Mouse (Mus musculus) adrenal gland, adult 18-20 months (tissue): ENCODE data around the gene Gm20521. TPM values are rescaled to one million over a fixed set of nuclear protein-coding genes. Genes with fewer than 3 reads are reported as not detected.

Experiments
- DNase-seq, 2 experiments: peaks; one replicate each; pipeline ENCODE4 v3.0.0; 2021 to 2022; ENCODE audit warnings: low spot score in 2 of 2
- long read RNA-seq, 2 experiments: library from polyadenylated mRNA; stranded (forward); transcript quantifications; one replicate each; pipeline ENCODE4 v2.0.0; 2021
- total RNA-seq, 2 experiments: library from RNA; stranded (reverse); gene quantifications; 1 replicate in 1 of 2; 2 replicates in 1 of 2; pipeline ENCODE4 v1.2.3; 2021

Gene Gm20521
- total RNA-seq = 1 to 10 TPM; 1.2 to 3.9 TPM
- long read RNA-seq, experiment 1, partial matches to known transcripts = 0 of 9 reads
- long read RNA-seq, experiment 1, other reads (novel, unspliced or antisense) = 9 of 9 reads
- long read RNA-seq, experiment 2, partial matches to known transcripts = 1 of 24 reads
- long read RNA-seq, experiment 2, other reads (novel, unspliced or antisense) = 22 of 24 reads

DNA sequence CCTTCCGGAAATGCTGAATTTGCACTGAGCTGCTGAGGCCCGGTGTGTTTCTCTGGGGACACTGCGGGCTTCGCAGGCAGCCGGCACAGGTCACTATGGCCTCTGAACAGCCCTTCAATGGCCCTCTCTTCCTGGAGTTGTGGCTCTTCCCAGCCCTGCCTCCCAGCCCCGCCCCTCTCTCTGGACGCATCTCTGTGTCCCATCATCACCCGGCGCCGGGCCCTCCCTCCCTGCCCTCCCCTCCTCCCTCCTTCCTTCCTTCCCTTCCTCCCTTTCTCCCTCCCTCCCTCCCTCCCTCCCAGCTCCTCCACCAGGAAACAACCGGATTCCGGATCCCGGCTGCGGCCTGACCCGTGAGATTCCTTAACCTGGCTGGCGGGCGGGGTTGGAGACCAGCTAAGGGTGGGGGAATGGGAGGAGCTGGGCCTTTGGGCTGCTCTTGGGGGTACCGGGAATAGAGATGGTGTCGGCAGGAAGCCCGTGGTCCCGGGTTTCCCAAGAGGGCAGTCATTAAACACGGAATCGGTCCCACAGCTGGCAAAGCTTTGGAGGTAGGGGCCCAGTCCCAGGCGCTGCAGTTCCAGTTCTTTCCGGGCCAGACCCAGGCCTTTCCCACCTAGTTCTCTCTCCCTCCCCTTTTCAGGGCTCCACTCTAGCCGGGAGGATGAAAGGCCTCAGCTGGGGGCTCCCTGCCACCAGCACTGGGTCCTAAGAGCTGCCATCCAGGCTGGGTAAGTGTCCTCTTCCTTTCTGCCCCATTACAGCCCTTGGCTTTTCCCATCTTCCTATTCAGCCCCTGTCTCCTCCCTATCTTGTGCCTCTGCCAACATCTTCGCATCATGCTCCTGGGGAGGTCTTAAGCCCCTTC is at the start of gene Gm20521, which contains the start of gene Bcl2l2:
Gm20521 (plus strand) TSS at position 288 of the 868 bp plus-strand sequence.
Bcl2l2 (plus strand) TSS at position 224 of the 868 bp plus-strand sequence.
- peak; percentile 72 to 74 for DNase-seq

DNA sequence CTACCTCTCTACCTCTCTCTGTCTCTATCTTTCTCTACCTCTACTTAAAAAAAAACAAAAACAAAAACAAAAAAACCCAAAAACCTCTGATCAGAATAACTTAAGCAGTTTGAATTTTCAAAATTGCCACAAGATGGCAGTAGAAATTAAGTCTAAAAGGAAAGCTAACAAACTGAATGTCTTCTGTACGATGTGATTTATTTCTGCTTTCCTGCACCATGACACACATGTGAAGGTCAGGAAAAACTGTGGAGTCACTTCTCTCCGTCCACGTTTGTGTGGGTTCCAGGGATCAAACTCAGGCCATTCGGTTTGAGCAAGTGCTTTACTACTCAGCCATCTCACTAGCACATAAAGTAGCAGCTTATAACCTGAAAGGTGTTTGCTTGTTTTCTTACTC is 39.8 kb upstream of the Gm20521 start:
- peak in 1 of 2 experiments; percentile 29 for DNase-seq

DNA sequence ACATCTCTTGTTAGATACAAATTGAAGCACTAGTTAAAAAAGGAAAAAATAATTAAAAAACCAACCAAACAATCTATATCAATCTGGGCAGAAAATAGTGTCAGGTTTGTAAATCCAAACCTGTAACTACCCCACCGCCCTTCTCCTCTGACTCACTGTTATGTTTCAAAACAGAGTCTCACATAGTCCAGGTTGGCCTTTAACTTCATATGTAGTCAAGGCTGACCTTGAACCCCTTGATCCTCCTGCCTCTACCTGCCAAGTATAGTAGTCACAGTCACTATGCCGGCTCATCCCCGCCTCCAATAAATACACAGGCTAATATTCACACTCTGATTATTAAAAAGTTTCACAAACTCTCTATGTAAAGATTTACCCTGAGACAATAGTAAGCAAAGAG is 27.5 kb upstream of the Gm20521 start:
- no peak for DNase-seq

DNA sequence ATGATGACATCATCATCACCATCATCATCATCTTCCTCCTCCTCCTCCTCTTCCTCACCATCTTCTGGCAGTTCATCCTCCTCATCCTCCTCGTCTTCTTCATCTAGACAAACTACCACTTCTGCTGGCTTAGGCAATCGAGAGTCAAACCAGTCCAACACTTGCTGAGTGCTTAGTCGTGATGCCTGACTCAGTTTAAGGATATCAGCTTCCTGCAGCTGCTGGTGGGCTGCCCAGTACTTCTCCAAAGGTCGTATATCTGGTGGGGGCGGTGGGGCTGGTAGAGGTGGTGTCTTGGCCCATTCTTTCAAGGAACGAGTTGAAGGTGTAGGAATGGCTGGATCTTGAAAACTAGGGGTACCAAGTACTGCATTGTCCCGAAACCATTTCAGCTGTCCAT is 26.5 kb upstream of the Gm20521 start:
- DNase-seq = no peak

DNA sequence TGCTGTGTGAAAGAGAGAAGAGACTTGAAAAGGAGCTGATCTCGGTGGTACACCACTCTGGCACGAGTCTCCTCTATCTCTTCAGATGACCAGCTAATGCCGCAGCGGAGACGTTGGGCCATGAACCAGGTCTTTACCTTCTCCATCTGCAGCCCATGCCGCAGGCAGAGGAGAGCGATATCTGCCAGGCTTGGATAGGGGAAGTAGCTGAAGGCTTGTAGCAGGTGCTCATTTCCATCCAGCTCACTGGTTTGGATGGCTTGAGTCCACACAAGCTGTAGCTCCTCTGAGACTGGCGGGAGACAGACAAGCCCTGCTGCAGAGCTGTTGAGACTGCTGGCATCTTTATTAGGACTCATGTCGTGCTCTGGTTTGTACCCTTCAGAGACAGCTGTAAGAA is 25.4 kb upstream of the Gm20521 start:
- DNase-seq = no peak

DNA sequence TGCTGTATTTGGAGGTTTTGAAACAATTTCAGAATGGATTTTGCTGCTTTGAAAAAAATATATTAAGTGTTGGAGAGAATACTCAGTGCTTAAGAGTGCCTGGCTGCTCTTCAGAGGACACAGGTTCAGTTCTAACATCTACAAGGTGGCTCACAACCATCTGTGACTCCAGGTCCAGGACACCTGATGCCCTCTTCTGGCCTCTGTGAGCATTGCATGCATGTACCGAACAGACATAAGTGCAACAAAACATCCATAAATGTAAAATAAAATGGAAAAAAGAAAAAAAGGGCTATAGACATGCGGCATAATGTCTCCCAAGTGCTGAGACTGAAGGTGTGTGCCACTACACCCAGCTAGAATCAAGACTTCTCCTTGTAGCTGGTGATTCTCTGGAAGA is 22.7 kb upstream of the Gm20521 start:
- peak; percentile 43 to 65 for DNase-seq

DNA sequence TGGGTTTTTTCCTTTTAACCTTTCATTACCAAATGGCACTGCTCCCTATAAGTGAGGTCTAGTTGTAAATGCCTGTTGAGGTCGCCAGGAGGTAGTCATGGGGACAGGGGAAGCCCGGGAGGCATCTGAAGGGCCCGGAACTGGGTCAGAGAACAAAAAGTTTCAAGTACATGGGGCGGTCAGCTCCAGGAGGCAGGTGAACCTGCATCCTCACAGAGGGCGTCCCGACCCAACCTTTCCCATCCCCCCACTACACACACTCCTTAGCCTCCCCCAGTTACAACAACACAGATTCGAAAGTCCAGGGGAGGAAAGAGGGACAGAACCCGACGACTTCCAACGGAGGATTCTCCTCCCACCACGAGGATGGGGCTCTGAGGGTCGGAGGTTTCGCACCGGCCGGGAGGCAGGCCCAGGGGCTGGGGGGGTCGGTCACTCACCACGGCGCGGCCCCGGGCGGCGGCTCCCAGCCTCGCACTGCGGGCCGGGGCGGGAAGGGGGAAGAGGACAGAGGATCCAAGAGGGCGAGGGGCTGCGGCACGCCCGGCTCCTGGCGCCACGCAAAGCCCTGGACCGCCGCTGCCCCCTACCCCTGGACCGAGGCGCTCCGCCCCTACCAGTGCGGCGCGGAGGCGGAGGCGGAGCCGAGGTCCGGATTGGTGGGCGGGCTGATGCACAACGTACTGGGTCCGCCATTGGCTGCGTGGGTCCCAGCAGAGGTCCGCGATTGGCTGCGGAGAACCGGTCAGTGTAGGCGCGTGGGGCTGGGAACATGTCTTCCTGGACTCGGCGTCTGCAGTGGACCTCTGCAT is 19.5 kb upstream of the Gm20521 start:
- DNase-seq = peak; percentile 84 to 85

DNA sequence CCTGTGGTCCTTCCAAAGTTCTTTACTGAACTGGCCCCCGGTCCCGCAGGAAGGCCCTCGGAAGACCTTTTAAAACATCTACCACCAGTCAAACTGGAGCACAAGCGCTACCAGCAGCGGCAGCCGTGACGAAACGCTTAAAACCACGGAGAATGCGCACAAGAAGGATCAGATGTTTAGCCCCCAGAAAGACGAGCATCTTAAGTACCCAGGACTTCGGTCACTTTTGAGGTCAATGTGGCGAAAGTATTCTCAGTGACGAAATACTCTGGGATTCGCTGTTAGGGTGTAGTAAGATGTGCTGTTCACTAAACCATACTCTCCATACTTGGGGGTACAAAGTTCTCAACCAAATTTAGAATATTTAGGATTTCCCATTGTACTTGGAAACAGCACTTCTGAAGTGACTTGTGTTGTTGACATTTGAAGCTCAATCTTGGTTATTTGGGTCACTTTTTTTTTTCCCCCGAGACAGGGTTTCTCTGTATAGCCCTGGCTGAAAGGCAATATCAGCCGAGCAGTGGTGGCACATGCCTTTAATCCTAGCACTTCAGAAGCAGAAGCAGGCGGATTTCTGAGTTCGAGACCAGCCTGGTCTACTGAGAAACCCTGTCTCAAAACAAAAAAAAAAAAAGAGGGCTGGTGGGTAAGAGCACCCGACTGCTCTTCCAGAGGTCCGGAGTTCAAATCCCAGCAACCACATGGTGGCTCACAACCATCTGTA is 18.8 kb upstream of the Gm20521 start:
- DNase-seq = no peak

DNA sequence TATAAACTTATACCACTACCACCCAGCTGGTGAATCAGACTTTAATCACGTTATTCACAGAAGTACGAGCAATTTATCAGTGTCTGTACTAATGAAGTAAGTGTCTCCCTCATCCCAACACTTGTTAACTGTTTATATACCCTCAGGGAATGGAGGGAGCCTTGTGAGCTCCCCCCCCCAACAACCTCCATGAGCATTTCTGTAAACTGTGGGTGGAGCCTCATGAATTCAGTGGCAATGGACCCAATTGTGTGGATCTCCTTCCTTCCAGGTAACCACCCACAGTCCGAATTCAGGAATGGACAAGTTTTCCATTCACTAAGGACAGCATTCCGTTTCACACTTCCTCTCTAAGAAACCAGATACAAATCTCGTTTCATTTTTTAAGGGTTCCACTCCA is 17.6 kb upstream of the Gm20521 start:
- DNase-seq = no peak

DNA sequence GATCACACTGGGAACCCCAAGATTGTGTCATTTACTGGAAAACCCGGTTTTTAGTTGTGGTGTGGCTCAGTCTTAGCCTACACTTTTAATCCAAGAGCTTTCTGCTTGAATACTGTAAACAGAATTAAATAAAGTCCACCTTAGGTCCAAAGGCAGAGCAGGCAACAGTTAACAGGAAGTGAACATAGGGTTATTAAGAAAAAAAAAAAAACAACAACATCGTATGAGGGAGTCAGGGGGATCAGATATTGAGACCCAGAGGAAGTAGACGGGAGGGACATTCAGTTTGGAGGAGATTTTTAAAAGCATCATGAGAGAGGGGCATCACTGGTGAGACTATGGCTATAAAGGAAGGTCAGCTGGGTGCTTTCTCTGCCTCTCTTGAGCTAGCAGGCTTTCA is 17.0 kb upstream of the Gm20521 start:
- DNase-seq = no peak

DNA sequence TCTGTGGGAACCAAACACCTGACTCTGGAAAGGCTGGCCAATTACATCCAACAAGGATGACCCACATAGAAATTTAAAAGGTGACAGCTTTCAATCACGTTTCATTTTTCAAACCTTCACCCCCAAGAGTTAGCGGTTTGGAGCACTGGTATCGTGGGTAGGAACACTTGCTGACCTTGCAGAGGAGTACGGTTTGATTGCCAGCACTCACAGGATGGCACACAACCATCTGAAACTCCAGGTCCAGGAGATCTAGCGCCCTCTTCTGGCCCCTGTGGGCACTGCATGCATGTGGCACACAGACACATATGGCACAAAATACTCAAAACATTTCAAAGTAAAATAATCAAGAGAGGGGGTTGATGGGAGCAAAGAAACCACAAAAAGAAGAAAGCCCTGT is 16.3 kb upstream of the Gm20521 start:
- DNase-seq = no peak

DNA sequence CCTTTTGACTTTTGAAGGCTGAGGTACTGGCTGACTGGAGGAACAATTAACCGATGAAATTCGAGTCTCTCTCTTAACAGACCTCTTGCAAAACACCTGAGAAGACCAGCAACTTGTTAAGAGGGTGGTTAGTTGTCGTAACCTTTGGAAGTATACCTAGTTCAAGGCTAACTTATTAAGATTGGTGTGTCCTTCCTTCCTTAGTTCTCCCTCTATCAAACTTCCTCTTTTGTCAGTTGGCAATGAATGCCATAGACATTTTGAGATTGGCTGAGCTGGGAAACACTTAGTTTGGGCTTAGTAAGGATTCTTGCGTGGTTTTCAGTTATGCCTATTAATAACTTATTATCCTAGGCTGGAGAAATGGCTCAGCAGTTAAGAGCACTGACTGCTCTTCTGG is 15.2 kb upstream of the Gm20521 start:
- no peak for DNase-seq

DNA sequence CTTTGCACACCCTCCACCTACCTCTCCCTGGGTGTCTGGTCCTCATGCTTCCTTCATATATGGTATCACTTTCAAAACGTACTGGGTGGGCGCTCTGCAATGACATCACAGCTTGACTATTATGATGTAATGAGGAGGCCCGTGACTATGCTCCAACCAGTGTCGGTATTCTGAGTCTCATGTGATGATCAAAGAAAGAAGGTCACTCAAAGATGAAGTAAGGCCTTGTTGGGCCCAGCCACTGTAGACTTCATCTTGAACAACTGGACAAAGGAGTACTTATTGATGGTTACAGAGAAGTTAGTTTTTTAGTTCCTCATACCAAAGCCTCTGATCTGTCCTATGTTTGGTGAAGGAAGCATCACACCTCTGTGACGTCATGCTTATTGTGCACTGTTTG is 12.4 kb upstream of the Gm20521 start, which contains the start of gene Homez:
Homez (minus strand) TSS at position 101 of the 400 bp plus-strand sequence.
- no peak for DNase-seq

DNA sequence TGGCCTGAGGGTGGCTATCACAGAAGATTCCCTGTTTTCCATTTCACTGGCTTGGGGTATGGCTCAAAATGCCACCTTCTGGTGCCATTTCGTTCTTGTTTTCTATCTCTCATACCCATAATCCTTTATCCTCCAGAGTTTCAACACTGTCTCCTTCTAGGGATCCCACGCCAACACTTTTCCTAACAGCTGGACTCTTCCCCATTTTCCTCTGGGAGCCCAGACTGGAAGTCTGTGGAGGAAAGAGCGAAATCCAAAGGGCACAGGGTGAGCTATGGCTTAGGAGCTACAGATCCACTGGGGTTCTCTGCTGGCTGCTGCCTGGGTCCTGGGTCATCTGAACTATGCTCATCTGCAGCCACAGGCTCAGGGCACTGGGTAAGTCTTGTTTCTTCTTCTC is 9.1 kb upstream of the Gm20521 start:
- no peak for DNase-seq

DNA sequence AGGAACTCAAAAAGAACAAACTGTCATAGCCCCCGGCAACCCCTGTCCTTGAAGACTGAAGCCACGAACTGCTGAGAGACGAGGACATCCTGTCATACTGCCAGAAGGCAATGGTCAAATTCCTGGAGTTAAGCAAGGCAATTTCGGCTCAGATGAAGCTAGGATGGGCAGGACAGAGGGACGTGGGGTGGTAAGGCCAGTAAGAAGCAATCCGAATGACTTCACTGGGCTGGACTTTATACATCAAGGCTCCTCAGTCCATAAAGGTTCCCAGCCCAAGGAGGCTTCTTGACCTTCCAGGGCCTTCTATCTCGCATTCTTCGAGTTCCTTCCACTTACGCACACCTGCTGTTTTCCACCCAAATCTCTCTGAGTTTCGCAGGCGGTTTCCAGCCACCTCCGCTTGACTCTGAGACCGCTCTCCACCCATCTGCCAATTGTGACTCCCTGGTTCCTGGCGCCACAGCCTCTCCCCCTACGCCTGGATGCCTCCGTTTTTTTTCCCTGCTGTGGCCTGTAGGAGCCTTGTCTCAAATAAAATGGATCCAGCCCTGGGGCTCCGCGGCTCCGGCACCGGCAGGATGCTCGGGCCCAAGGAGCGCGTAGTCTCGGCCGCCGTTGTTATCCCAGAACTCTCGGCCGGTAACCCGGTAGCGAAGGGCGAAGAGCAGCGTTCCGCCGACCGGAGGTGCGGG is 7.2 kb upstream of the Gm20521 start:
- DNase-seq = peak in 1 of 2 experiments; percentile 29

DNA sequence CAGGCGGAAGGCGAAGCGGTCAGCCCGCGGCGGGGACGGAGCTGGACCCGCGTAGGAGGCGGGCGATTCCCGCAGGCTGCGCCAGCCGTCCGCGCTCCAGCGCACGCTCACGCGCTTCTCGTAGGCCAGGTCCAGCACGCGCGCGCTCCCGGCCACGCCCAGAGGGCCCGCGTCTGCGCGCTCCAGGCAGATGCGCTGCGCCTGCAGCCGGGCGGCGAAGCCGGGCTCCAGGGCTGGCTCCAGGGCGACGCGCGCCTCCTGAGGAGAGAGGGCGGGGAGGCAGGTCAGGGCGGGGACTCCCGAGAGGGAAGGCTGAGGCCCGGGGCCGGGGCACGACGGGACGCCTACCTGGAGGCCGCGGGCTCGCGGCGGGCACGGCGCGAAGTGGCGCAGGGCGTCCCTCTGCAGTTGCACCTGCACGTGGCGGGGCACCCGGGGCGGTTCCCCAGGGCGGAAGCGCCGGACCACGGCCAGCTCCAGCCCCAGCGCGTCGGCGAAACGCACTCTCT is 6.6 kb upstream of the Gm20521 start:
- peak; percentile 88 for DNase-seq

DNA sequence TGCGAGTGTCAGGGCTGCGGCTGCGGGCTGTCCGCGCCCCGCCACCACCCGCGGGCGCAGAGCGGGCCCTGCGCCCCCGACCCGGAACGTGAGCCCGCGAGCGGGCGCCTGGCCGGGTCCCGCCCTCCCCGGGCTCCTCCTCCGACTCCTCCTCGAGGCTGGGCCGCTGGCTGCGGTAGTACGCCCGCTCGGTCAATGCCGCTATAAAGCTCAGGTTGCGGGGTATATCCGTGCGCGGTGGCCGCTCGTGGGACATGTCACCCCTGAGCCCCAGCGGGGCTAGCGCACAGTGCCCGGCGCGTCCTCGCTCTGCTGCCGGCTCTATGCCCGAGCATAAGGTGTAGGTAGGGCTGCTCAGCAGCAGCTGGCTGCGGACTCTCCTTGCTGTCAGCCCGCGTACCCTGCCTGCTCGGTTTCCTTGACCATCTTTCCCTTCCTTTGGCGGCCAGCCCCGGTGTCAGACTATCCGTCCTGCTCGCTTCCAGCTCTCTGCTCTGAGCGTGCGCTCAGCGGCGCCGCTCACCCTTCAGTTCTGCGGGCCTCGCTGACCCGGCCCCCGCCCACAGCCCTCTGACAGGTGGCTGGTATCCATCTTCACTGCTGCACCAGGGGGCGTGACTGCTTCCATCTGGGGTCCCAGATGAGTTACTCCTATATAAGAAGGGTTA is 6.1 kb upstream of the Gm20521 start, which contains the start of gene Ppp1r3e:
Ppp1r3e (minus strand) TSS at position 503 of the 668 bp plus-strand sequence.
- DNase-seq = peak; percentile 71 to 80

DNA sequence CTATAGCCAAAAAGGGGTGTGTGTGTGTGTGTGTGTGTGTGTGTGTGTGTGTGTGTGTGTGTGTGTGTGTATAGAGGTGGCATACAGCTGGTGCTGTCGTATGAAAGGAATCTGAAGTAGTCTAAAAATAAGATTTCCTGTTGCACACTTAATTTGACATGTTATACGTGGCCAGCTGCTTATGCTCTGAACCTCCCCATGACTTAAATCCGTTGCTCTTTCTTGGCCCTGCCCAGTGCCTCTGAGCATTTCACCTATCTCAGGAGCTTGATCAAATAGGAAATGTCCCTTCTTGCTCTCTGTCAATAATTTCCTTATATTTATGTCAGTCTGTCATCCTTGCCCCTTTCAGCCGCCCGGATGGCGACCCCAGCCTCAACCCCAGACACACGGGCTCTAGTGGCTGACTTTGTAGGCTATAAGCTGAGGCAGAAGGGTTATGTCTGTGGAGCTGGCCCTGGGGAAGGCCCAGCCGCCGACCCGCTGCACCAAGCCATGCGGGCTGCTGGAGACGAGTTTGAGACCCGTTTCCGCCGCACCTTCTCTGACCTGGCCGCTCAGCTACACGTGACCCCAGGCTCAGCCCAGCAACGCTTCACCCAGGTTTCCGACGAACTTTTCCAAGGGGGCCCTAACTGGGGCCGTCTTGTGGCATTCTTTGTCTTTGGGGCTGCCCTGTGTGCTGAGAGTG is 926 bp downstream of the Gm20521 start:
- DNase-seq = no peak

DNA sequence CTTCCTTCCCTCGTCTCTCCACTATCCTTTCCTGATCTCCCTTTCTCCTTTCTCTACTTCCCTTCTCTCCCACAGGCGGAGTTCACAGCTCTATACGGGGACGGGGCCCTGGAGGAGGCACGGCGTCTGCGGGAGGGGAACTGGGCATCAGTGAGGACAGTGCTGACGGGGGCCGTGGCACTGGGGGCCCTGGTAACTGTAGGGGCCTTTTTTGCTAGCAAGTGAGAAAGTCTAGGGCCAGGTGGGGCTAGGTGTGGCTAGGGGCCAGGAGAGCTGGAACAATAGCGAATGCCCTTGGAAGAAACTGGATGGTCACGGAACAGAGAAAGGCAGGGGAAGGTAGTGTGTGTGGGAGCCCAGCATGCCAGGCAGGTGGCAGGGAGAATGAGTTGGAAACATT is 2.1 kb downstream of the Gm20521 start:
- no peak for DNase-seq
